15 mouse cellular contexts compared by ENCODE assay signal in the genomic region with DNA sequence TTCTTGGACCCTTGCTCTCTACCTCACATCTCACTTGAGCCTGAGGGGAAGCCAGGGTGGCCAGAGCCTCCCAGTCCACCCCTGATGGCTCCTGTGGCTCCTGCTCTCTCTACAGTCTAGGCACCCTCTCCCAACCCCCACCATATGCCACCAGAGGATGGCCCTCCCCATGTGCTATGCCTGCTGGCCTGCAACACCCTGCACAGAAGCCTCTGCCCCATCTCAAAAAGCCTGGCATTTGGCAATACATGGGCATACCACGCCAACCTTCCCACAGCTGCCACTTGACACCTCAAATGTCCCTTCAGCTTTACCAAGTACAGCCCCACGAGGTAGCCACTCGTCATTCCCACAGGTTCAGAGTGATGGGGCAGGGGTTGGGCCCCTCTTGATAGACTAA. TPM values are rescaled to one million over a fixed set of nuclear protein-coding genes. Genes with fewer than 3 reads are reported as not detected.
A peak's percentile ranks its signal among the peaks of the same experiment; 100 is the strongest.
DNase-seq lines count a peak whose midpoint lies in the region; ATAC-seq and TF ChIP-seq lines count a peak whose summit lies in the region.
"Had no signal": no experiment of that assay in that cellular context is flagged by ENCODE, and none has a peak within 500 bp of the region (broad histone marks: within the 10 kb centered on the region; RNA-seq: fewer than 3 reads in every experiment).

No protein-coding gene starts in this region.

- no peak overlapping the region for H3K4me3 ChIP-seq in midbrain, embryonic 13.5 days (replicated peaks)
- no peak overlapping the region for H3K4me3 ChIP-seq in midbrain, embryonic 16.5 days (ENCODE audit: low read depth, low read length)
- no peak overlapping the region for H3K4me3 ChIP-seq in olfactory bulb, adult 2 months (ENCODE audit: insufficient read depth, low read depth, low read length)
- H3K4me3 ChIP-seq: erythroblast, embryonic 14.5 days; stomach, embryonic 15.5 days had no signal

- 0 out of 2 replicates have a peak overlapping the region, but pooled peaks have one; percentile 44 for H3K27ac ChIP-seq in midbrain, embryonic 13.5 days
- no peak overlapping the region; the same call in 1 of the 2 replicates for H3K27ac ChIP-seq in midbrain, embryonic 16.5 days (ENCODE audit: low read length)
- peak overlapping the region; percentile 1; the same call in 1 of the 2 replicates for H3K27ac ChIP-seq in olfactory bulb, adult 2 months (ENCODE audit: insufficient read depth, low read depth, low read length)
- H3K27ac ChIP-seq: stomach, embryonic 15.5 days had no signal

- WGBS in midbrain, embryonic 13.5 days, result 84% methylated on average over 3 of the region's 3 CpGs
- WGBS in midbrain, embryonic 16.5 days, result 77% methylated on average over 3 of the region's 3 CpGs
- 38% methylated on average over 3 of the region's 3 CpGs for WGBS in olfactory bulb, adult 2 months

- peak overlapping the region; percentile 36 for H3K9ac ChIP-seq in midbrain, embryonic 13.5 days (replicated peaks)
- no peak overlapping the region for H3K9ac ChIP-seq in midbrain, embryonic 16.5 days (ENCODE audit: low read depth, low read length)
- H3K9ac ChIP-seq: stomach, embryonic 15.5 days had no signal

- intact Hi-C loops in heart, postnatal 14 days (cut with DNase I), result no loop called here

- DNase-seq in heart, adult 11 months, result peak; percentile 95
- DNase-seq in heart, postnatal 14 days, result no peak
- DNase-seq in kidney, adult 9 months, result no peak
- DNase-seq: gastrocnemius, postnatal 25 days; heart, postnatal 36 days; kidney, adult 8-10 months; lung, postnatal 14 days; thymus, postnatal 25 days had no signal

- ATAC-seq in midbrain, embryonic 13.5 days, result no peak
- no peak for ATAC-seq in midbrain, embryonic 16.5 days
- ATAC-seq in granulocyte monocyte progenitor cell, adult 5-6 weeks (replicated peaks; ENCODE audit: poor library complexity, severe bottlenecking), result peak; percentile 3; the same call in 1 of the 2 replicates

- no peaks in the 10 kb centered on the region for H3K9me3 ChIP-seq in midbrain, embryonic 13.5 days
- no peaks in the 10 kb centered on the region for H3K9me3 ChIP-seq in midbrain, embryonic 16.5 days (replicated peaks; ENCODE audit: control insufficient read depth, low read length, poor library complexity, severe bottlenecking)
- H3K9me3 ChIP-seq: stomach, embryonic 15.5 days had no signal

- no peak for TF ChIP-seq POLR2A in olfactory bulb, adult 2 months (IDR thresholded peaks at IDR 0.05; ENCODE audit: insufficient read depth, low read depth, low read length)

- 0 out of 2 replicates have a peak overlapping the region, but pooled peaks have one; percentile 11 for H3K4me2 ChIP-seq in midbrain, embryonic 13.5 days (replicated peaks)
- no peak overlapping the region for H3K4me2 ChIP-seq in midbrain, embryonic 16.5 days (ENCODE audit: low read length)
- H3K4me2 ChIP-seq: liver, embryonic 11.5 days; stomach, embryonic 15.5 days had no signal

- H3K4me1 ChIP-seq in midbrain, embryonic 13.5 days (replicated peaks), result peaks cover 76% of the 10 kb centered on the region
- peaks cover 71% of the 10 kb centered on the region for H3K4me1 ChIP-seq in midbrain, embryonic 16.5 days (ENCODE audit: control insufficient read depth, insufficient read depth, low read length)
- peaks cover 74% of the 10 kb centered on the region for H3K4me1 ChIP-seq in olfactory bulb, adult 2 months (ENCODE audit: control insufficient read depth, insufficient read depth, low read length)

- H3K27me3 ChIP-seq in midbrain, embryonic 13.5 days, result no peaks in the 10 kb centered on the region
- H3K27me3 ChIP-seq in midbrain, embryonic 16.5 days (ENCODE audit: control insufficient read depth, insufficient read depth, low read depth, low read length), result no peaks in the 10 kb centered on the region
- H3K27me3 ChIP-seq: stomach, embryonic 15.5 days had no signal

- no peak for TF ChIP-seq CTCF in olfactory bulb, adult 2 months (IDR thresholded peaks at IDR 0.05; ENCODE audit: insufficient read depth, low read depth, low read length)

- H3K36me3 ChIP-seq in midbrain, embryonic 13.5 days, result no peaks in the 10 kb centered on the region
- H3K36me3 ChIP-seq in midbrain, embryonic 16.5 days (ENCODE audit: control insufficient read depth, insufficient read depth, low read length), result no peaks in the 10 kb centered on the region; the same call in 1 of the 2 replicates
- H3K36me3 ChIP-seq: stomach, embryonic 15.5 days had no signal

RNA-seq across cellular contexts. Expression of gene Zcchc14, which starts 9.9 kb away (rescaled TPM):
- 10 to 100 TPM; 33.9 to 38.5 TPM for total RNA-seq in heart, postnatal 14 days (2021)
- 27.6 and 29.5 TPM in 2 replicates for polyA plus RNA-seq in midbrain, embryonic 13.5 days (2015; fragmentation: Nextera tagmentation; extraction: Ambion mirVana)
- 23.9 and 28.2 TPM in 2 replicates for polyA plus RNA-seq in midbrain, embryonic 16.5 days (2015; fragmentation: Nextera tagmentation; extraction: Ambion mirVana)
- total RNA-seq in granulocyte monocyte progenitor cell, adult 5-6 weeks (2014; fragmentation: Nextera tagmentation), result not detected in 2 replicates
- 0.30 TPM in 1 of 2 replicates, not detected in the other for total RNA-seq in granulocyte monocyte progenitor cell, adult 5-6 weeks (2017)
- polyA plus RNA-seq in olfactory bulb, adult 2 months (2012; ENCODE audit: insufficient read depth, insufficient read length, low replicate concordance, missing spikeins), result not detected in 2 replicates
- polyA plus RNA-seq: erythroblast, embryonic 14.5 days had no signal

RNA-seq across cellular contexts. Expression of gene Map1lc3b, which starts 52.6 kb away (rescaled TPM):
- 100 to 1,000 TPM; 215 to 228 TPM for total RNA-seq in heart, postnatal 14 days (2021)
- polyA plus RNA-seq in midbrain, embryonic 13.5 days (2015; fragmentation: Nextera tagmentation; extraction: Ambion mirVana), result 364 and 371 TPM in 2 replicates
- polyA plus RNA-seq in midbrain, embryonic 16.5 days (2015; fragmentation: Nextera tagmentation; extraction: Ambion mirVana), result 362 and 370 TPM in 2 replicates
- total RNA-seq in granulocyte monocyte progenitor cell, adult 5-6 weeks (2014; fragmentation: Nextera tagmentation), result 77.9 and 84.4 TPM in 2 replicates
- 68.5 and 77.1 TPM in 2 replicates for total RNA-seq in granulocyte monocyte progenitor cell, adult 5-6 weeks (2017)
- polyA plus RNA-seq in olfactory bulb, adult 2 months (2012; ENCODE audit: insufficient read depth, insufficient read length, low replicate concordance, missing spikeins), result not detected in 2 replicates
